Mouse (Mus musculus) naive thymus-derived CD4-positive, alpha-beta T cell, adult 2 months (primary cell): ENCODE measurements around the gene Arhgef5.

Experiments
- DNase-seq: peaks from one replicate; pipeline ENCODE4 v3.0.0-alpha.2; 2011; ENCODE audit warnings: low read depth

The Arhgef5 gene

DNA sequence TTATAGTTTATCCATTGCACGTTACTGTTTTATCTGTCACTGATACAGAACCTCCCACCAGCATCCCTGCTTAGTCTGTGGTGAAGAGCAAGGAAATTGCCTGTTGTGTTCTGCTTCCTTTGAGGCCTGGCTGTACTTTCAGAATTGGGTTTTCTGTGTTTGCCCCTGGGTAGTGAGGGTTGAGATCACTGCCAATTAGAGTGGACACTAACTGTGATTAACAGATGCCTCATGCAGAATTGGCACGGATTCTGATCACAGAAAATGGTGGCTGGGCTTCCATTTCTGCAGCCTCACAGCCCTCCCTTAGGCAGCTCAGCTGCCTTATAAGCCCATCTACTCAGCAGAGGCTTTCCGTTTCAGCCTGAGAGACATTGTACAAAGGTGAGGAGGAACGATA lies 68.1 kb downstream of the Arhgef5 start:
- DNase-seq, result no peak

- peak; percentile 15 for DNase-seq
These were observed 70.3 kb downstream of the Arhgef5 start for GRCm38 (mm10) chr6:43335619-43336234.

GRCm38 (mm10) chr6:43337491-43337961 lies 72.1 kb downstream of the Arhgef5 start:
- no peak for DNase-seq

DNA sequence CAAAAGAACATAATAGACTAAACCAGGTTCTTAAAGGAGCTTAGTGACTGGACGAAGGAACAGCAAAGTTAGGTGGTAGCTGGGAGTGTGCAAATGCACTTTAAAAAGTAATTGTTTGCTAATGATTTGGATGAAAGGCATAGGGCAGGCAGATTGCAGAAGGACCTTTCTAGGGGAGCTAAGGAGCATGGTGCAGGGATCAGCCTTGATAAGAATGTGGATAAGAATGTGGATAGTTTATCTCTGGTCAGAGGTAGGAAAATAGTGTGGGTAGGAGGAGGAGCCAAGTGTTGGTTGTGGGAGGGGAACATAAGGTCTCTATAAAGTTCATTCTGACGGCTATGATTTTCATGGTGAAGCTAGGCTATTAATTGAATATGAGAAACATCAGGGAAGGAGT lies 73.4 kb downstream of the Arhgef5 start:
- DNase-seq, result no peak
